ENCODE assay signal across 18 mouse cellular contexts in genomic region chr8:127254625-127255024, GRCm38 (mm10).
A peak's percentile ranks its signal among the peaks of the same experiment; 100 is the strongest.
DNase-seq lines count a peak whose midpoint lies in the region; ATAC-seq and TF ChIP-seq lines count a peak whose summit lies in the region.
"Had no signal": no experiment of that assay in that cellular context is flagged by ENCODE, and none has a peak within 500 bp of the region (broad histone marks: within the 10 kb centered on the region; RNA-seq: fewer than 3 reads in every experiment).

No protein-coding gene starts in this region.

- H3K4me2 ChIP-seq in embryonic facial prominence, embryonic 11.5 days (ENCODE audit: low read depth, low read length), result no peak overlapping the region
- H3K4me2 ChIP-seq in lung, postnatal 0 days (replicated peaks; ENCODE audit: low read depth, low read length), result no peak overlapping the region
- no peak overlapping the region for H3K4me2 ChIP-seq in kidney, embryonic 15.5 days
- H3K4me2 ChIP-seq: embryonic facial prominence, embryonic 13.5 days; forebrain, embryonic 12.5 days; heart, embryonic 15.5 days; hindbrain, embryonic 13.5 days; liver, embryonic 12.5 days had no signal

- H3K9ac ChIP-seq in embryonic facial prominence, embryonic 11.5 days (replicated peaks; ENCODE audit: low read length), result no peak overlapping the region
- H3K9ac ChIP-seq in lung, postnatal 0 days (replicated peaks; ENCODE audit: low read depth), result no peak overlapping the region
- no peak overlapping the region for H3K9ac ChIP-seq in kidney, embryonic 15.5 days
- H3K9ac ChIP-seq: embryonic facial prominence, embryonic 13.5 days; forebrain, embryonic 12.5 days; heart, embryonic 15.5 days; hindbrain, embryonic 13.5 days; liver, embryonic 12.5 days had no signal

- H3K27ac ChIP-seq in embryonic facial prominence, embryonic 11.5 days (replicated peaks; ENCODE audit: low read depth, low read length), result no peak overlapping the region
- no peak overlapping the region for H3K27ac ChIP-seq in embryonic facial prominence, embryonic 10.5 days (replicated peaks)
- H3K27ac ChIP-seq in lung, postnatal 0 days (ENCODE audit: low read length), result no peak overlapping the region
- no peak overlapping the region for H3K27ac ChIP-seq in kidney, embryonic 15.5 days
- H3K27ac ChIP-seq: embryonic facial prominence, embryonic 13.5 days; forebrain, embryonic 12.5 days; heart, embryonic 15.5 days; hindbrain, embryonic 13.5 days; liver, embryonic 12.5 days had no signal

- H3K4me3 ChIP-seq in embryonic facial prominence, embryonic 11.5 days (ENCODE audit: low read depth, low read length), result no peak overlapping the region
- H3K4me3 ChIP-seq in embryonic facial prominence, embryonic 10.5 days, result no peak overlapping the region
- no peak overlapping the region for H3K4me3 ChIP-seq in lung, postnatal 0 days (ENCODE audit: low read depth, low read length)
- H3K4me3 ChIP-seq in kidney, embryonic 15.5 days (replicated peaks), result no peak overlapping the region
- H3K4me3 ChIP-seq: embryonic facial prominence, embryonic 13.5 days; forebrain, embryonic 12.5 days; heart, embryonic 15.5 days; hindbrain, embryonic 13.5 days; liver, embryonic 12.5 days had no signal

- no peaks in the 10 kb centered on the region for H3K36me3 ChIP-seq in embryonic facial prominence, embryonic 11.5 days (replicated peaks; ENCODE audit: control insufficient read depth, insufficient read depth, low read depth, low read length)
- no peaks in the 10 kb centered on the region for H3K36me3 ChIP-seq in embryonic facial prominence, embryonic 10.5 days (replicated peaks)
- no peaks in the 10 kb centered on the region for H3K36me3 ChIP-seq in lung, postnatal 0 days (ENCODE audit: insufficient read depth, low read length)
- no peaks in the 10 kb centered on the region for H3K36me3 ChIP-seq in kidney, embryonic 15.5 days
- H3K36me3 ChIP-seq: embryonic facial prominence, embryonic 13.5 days; forebrain, embryonic 12.5 days; heart, embryonic 15.5 days; hindbrain, embryonic 13.5 days; liver, embryonic 12.5 days had no signal

- H3K9me3 ChIP-seq in embryonic facial prominence, embryonic 11.5 days (replicated peaks; ENCODE audit: control insufficient read depth, low read length), result no peaks in the 10 kb centered on the region
- no peaks in the 10 kb centered on the region for H3K9me3 ChIP-seq in embryonic facial prominence, embryonic 10.5 days
- H3K9me3 ChIP-seq in lung, postnatal 0 days (ENCODE audit: low read length), result no peaks in the 10 kb centered on the region
- no peaks in the 10 kb centered on the region for H3K9me3 ChIP-seq in kidney, embryonic 15.5 days (replicated peaks)
- H3K9me3 ChIP-seq: embryonic facial prominence, embryonic 13.5 days; forebrain, embryonic 12.5 days; heart, embryonic 15.5 days; hindbrain, embryonic 13.5 days; liver, embryonic 12.5 days had no signal

- H3K4me1 ChIP-seq in embryonic facial prominence, embryonic 11.5 days (ENCODE audit: control insufficient read depth, insufficient read depth, low read length), result no peaks in the 10 kb centered on the region
- H3K4me1 ChIP-seq in embryonic facial prominence, embryonic 10.5 days, result peaks cover 48% of the 10 kb centered on the region
- H3K4me1 ChIP-seq in lung, postnatal 0 days (ENCODE audit: insufficient read depth, low read depth, low read length), result no peaks in the 10 kb centered on the region; the same call in 1 of the 2 replicates
- peaks cover 31% of the 10 kb centered on the region for H3K4me1 ChIP-seq in kidney, embryonic 15.5 days
- H3K4me1 ChIP-seq: liver, embryonic 12.5 days had no signal

- no peak for TF ChIP-seq CTCF in lung, postnatal 0 days (IDR thresholded peaks at IDR 0.05)

- DNase-seq in embryonic facial prominence, embryonic 11.5 days (ENCODE audit: low spot score), result no peak
- DNase-seq in embryonic facial prominence, embryonic 10.5 days (ENCODE audit: low spot score), result no peak
- DNase-seq in layer of hippocampus, adult 9-11 months, result peak; percentile 16
- no peak for DNase-seq in layer of hippocampus, adult 18-20 months (ENCODE audit: low spot score in 2 of 2)
- DNase-seq in brain, adult 2 months (ENCODE audit: low read depth, low spot score), result peak; percentile 47
- peak; percentile 71 for DNase-seq in lung, postnatal 0 days (ENCODE audit: low spot score)
- DNase-seq in kidney, postnatal 25 days, result no peak
- DNase-seq: cerebellum, postnatal 14 days; kidney, adult 18-20 months; kidney, postnatal 4 days; thymus, postnatal 25 days had no signal

- TF ChIP-seq EP300 in lung, postnatal 0 days (IDR thresholded peaks at IDR 0.05), result 0 out of 2 replicates have a peak, but pooled peaks have one; percentile 36

- WGBS in embryonic facial prominence, embryonic 11.5 days, result 50% methylated on average over 7 of the region's 7 CpGs
- 53% methylated on average over 7 of the region's 7 CpGs for WGBS in embryonic facial prominence, embryonic 10.5 days
- WGBS in lung, postnatal 0 days, result 63% methylated on average over 7 of the region's 7 CpGs
- 87% methylated on average over 7 of the region's 7 CpGs for WGBS in kidney, embryonic 15.5 days

- peak; percentile 48; the same call in 1 of the 2 replicates for ATAC-seq in embryonic facial prominence, embryonic 11.5 days (replicated peaks; ENCODE audit: insufficient number of reproducible peaks, low FRiP score, low TSS enrichment, low read depth)
- peak; percentile 92 for ATAC-seq in lung, postnatal 0 days
- no peak for ATAC-seq in kidney, embryonic 15.5 days (replicated peaks; ENCODE audit: low FRiP score)
- ATAC-seq: liver, embryonic 12.5 days had no signal

- H3K27me3 ChIP-seq in embryonic facial prominence, embryonic 11.5 days (ENCODE audit: control insufficient read depth, insufficient read depth, low read length), result no peaks in the 10 kb centered on the region
- no peaks in the 10 kb centered on the region for H3K27me3 ChIP-seq in embryonic facial prominence, embryonic 10.5 days (replicated peaks; ENCODE audit: low read depth, poor library complexity, severe bottlenecking)
- no peaks in the 10 kb centered on the region for H3K27me3 ChIP-seq in lung, postnatal 0 days (replicated peaks; ENCODE audit: insufficient read depth, low read length)
- H3K27me3 ChIP-seq in kidney, embryonic 15.5 days, result no peaks in the 10 kb centered on the region
- H3K27me3 ChIP-seq: CH12.LX; embryonic facial prominence, embryonic 13.5 days; forebrain, embryonic 12.5 days; heart, embryonic 15.5 days; hindbrain, embryonic 13.5 days; liver, embryonic 12.5 days had no signal

Comparison
In these comparisons a context has a peak if more than half of its experiments do, and no peak if none do; other contexts are left out.
1. DNase-seq: peak in layer of hippocampus, adult 9-11 months (single experiment), brain, adult 2 months (single experiment) and lung, postnatal 0 days (single experiment); none in embryonic facial prominence, embryonic 11.5 days (single experiment), embryonic facial prominence, embryonic 10.5 days (single experiment), layer of hippocampus, adult 18-20 months (0 of 2) and kidney, postnatal 25 days (0 of 2).